Mouse (Mus musculus): ENCODE results near the gene Mpi. TPM values are rescaled to one million over a fixed set of nuclear protein-coding genes. Genes with fewer than 3 reads are reported as not detected.

Gene Mpi
- polyA plus RNA-seq, 1 experiment = 17.8 TPM

GRCm38 (mm10) chr9:57549186-57549585, 3.4 kb downstream of the Mpi start:
- no peak overlapping the region for H3K27ac ChIP-seq (ENCODE audit: insufficient read depth, low read depth, low read length)
- TF ChIP-seq POLR2A (IDR thresholded peaks at IDR 0.05; ENCODE audit: borderline replicate concordance, low read depth, low read length) = no peak
- no peak for TF ChIP-seq CTCF (IDR thresholded peaks at IDR 0.05; ENCODE audit: low read depth, low read length)
- peaks cover 9% of the 10 kb centered on the region for H3K4me1 ChIP-seq (ENCODE audit: control insufficient read depth, insufficient read depth, low read length)
- no peak overlapping the region for H3K4me3 ChIP-seq (ENCODE audit: insufficient read depth, low read length)

GRCm38 (mm10) chr9:57547869-57548268, 4.7 kb downstream of the Mpi start:
- Histone ChIP-seq H3K27ac (ENCODE audit: insufficient read depth, low read depth, low read length) (no peak overlapping the region), H3K4me3 (ENCODE audit: insufficient read depth, low read length) (no peak overlapping the region), H3K4me1 (ENCODE audit: control insufficient read depth, insufficient read depth, low read length) (peaks cover 6% of the 10 kb centered on the region)
- no peak for TF ChIP-seq CTCF (IDR thresholded peaks at IDR 0.05; ENCODE audit: low read depth, low read length)
- TF ChIP-seq POLR2A (IDR thresholded peaks at IDR 0.05; ENCODE audit: borderline replicate concordance, low read depth, low read length) = no peak

DNA sequence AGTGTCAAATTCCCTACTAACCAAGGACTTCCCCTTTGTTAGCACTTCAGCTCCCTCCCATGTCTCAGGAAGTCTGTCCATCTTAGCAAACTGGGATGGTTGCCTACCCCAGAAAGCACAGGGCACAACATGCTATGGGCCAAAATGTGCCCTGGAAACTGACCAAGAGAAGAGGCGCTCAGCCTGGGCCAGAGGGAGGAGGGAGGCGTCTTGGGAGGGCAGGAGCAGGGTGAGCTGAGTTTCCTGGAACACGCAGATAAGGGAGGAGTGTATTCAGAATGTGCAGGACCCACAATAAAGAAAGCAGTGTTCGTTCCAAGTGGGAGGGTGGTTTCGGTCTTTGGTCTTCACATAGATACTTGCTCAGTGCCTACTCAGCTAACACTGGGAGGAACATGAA, 5.3 kb downstream of the Mpi start:
- H3K27ac ChIP-seq (ENCODE audit: insufficient read depth, low read depth, low read length) = no peak overlapping the region
- no peak overlapping the region for H3K4me3 ChIP-seq (ENCODE audit: insufficient read depth, low read length)
- H3K4me1 ChIP-seq (ENCODE audit: control insufficient read depth, insufficient read depth, low read length) = peaks cover 6% of the 10 kb centered on the region
- TF ChIP-seq CTCF (IDR thresholded peaks at IDR 0.05; ENCODE audit: low read depth, low read length) (no peak), POLR2A (IDR thresholded peaks at IDR 0.05; ENCODE audit: borderline replicate concordance, low read depth, low read length) (no peak)

GRCm38 (mm10) chr9:57543951-57544350, 8.6 kb downstream of the Mpi start:
- Histone ChIP-seq H3K27ac (ENCODE audit: insufficient read depth, low read depth, low read length) (no peak overlapping the region), H3K4me1 (ENCODE audit: control insufficient read depth, insufficient read depth, low read length) (peaks cover 4% of the 10 kb centered on the region; the same call in 1 of the 2 replicates), H3K4me3 (ENCODE audit: insufficient read depth, low read length) (no peak overlapping the region)
- TF ChIP-seq POLR2A (IDR thresholded peaks at IDR 0.05; ENCODE audit: borderline replicate concordance, low read depth, low read length) = no peak

DNA sequence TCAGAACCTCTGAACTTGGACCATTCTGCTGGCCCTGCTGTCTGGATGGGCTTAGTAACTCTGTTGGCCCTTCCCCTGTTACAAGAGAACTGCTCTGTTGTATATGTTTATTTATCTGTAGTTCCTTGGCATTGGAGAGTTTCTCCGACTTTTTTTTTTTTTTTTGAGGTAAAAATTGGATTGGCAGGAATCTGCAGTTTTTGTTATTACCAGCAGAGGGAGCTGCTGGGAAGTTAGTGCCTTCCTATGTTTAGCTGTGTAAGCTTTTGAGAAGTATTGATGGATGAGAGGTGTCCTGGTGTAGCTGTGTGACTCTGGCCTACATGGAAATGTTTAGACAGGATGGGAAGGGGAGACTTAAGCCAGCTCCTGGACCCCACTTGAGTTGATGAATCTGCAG, 11.3 kb downstream of the Mpi start:
- no peak for TF ChIP-seq POLR2A (IDR thresholded peaks at IDR 0.05; ENCODE audit: borderline replicate concordance, low read depth, low read length)
- TF ChIP-seq CTCF (IDR thresholded peaks at IDR 0.05; ENCODE audit: low read depth, low read length) = no peak
- Histone ChIP-seq H3K4me1 (ENCODE audit: control insufficient read depth, insufficient read depth, low read length) (peaks cover 12% of the 10 kb centered on the region; the same call in 1 of the 2 replicates), H3K27ac (ENCODE audit: insufficient read depth, low read depth, low read length) (no peak overlapping the region), H3K4me3 (ENCODE audit: insufficient read depth, low read length) (no peak overlapping the region)

- H3K4me1 ChIP-seq (ENCODE audit: control insufficient read depth, insufficient read depth, low read length) = peaks cover 12% of the 10 kb centered on the region; the same call in 1 of the 2 replicates
- no peak overlapping the region for H3K4me3 ChIP-seq (ENCODE audit: insufficient read depth, low read length)
- H3K27ac ChIP-seq (ENCODE audit: insufficient read depth, low read depth, low read length) = no peak overlapping the region
- TF ChIP-seq POLR2A (IDR thresholded peaks at IDR 0.05; ENCODE audit: borderline replicate concordance, low read depth, low read length) (no peak), CTCF (IDR thresholded peaks at IDR 0.05; ENCODE audit: low read depth, low read length) (no peak)
Measured at GRCm38 (mm10) chr9:57539550-57539949, 13.0 kb downstream of the Mpi start.

GRCm38 (mm10) chr9:57537728-57538181, 14.8 kb downstream of the Mpi start:
- peaks cover 16% of the 10 kb centered on the region for H3K4me1 ChIP-seq (ENCODE audit: control insufficient read depth, insufficient read depth, low read length)
- H3K4me3 ChIP-seq (ENCODE audit: insufficient read depth, low read length) = peak overlapping the region; percentile 90
- H3K27ac ChIP-seq (ENCODE audit: insufficient read depth, low read depth, low read length) = peak overlapping the region; percentile 84
- TF ChIP-seq POLR2A (IDR thresholded peaks at IDR 0.05; ENCODE audit: borderline replicate concordance, low read depth, low read length) = no peak
- no peak for TF ChIP-seq CTCF (IDR thresholded peaks at IDR 0.05; ENCODE audit: low read depth, low read length)

DNA sequence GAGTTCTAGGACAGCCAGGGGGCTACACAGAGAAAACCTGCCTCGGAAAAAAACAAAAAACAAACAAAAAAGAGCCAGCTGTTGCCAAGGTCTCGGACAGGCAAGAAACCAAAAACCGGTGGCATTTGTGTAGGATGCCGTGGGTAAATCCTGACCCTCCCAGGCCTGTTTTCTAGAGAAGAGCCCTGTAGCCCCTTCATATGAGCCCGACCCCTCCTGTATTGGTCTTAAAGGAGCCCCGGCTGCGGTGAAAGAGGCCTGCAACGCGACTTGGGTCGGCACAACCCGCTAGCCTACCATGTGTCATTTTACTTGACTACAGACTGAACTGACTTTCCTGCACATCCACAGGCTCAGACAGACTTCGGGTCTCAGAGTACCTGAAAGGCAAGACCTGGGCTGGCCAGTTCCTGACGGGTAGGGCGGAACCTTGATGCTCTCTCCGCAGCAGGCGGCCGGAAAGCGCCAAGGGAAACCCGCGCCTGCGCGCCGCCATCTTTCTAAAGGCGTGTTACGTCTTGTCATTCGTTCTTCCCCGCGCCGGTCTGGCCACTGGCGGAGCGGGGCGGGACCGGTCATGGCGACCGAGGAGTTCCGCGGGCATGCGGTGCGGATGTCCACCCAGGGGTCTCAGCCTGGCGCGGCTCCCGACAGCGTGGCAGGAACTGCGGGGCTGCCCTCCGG, 15.4 kb downstream of the Mpi start, which contains the start of gene Fam219b:
TSS of gene Fam219b (plus strand) at position 485 of the 684 bp plus-strand sequence.
- TF ChIP-seq POLR2A (IDR thresholded peaks at IDR 0.05; ENCODE audit: borderline replicate concordance, low read depth, low read length) (no peak), CTCF (IDR thresholded peaks at IDR 0.05; ENCODE audit: low read depth, low read length) (no peak)

GRCm38 (mm10) chr9:57536362-57536761, 16.2 kb downstream of the Mpi start:
- Histone ChIP-seq H3K4me3 (ENCODE audit: insufficient read depth, low read length) (peak overlapping the region; percentile 90), H3K27ac (ENCODE audit: insufficient read depth, low read depth, low read length) (no peak overlapping the region), H3K4me1 (ENCODE audit: control insufficient read depth, insufficient read depth, low read length) (peaks cover 21% of the 10 kb centered on the region)
- TF ChIP-seq POLR2A (IDR thresholded peaks at IDR 0.05; ENCODE audit: borderline replicate concordance, low read depth, low read length) (no peak), CTCF (IDR thresholded peaks at IDR 0.05; ENCODE audit: low read depth, low read length) (no peak)

More for the DNA sequence above, 15.4 kb downstream of the Mpi start, which contains the start of gene Fam219b:
- Histone ChIP-seq H3K4me3 (ENCODE audit: insufficient read depth, low read length) (peak within 1 kb of the TSS; percentile 90), H3K4me1 (ENCODE audit: control insufficient read depth, insufficient read depth, low read length) (peaks cover 19% of the 10 kb centered on the region), H3K27ac (ENCODE audit: insufficient read depth, low read depth, low read length) (peak within 1 kb of the TSS; percentile 84)

GRCm38 (mm10) chr9:57531946-57532345, 20.6 kb downstream of the Mpi start:
- Histone ChIP-seq H3K4me1 (ENCODE audit: control insufficient read depth, insufficient read depth, low read length) (peaks cover 19% of the 10 kb centered on the region), H3K4me3 (ENCODE audit: insufficient read depth, low read length) (no peak overlapping the region), H3K27ac (ENCODE audit: insufficient read depth, low read depth, low read length) (no peak overlapping the region)
- TF ChIP-seq POLR2A (IDR thresholded peaks at IDR 0.05; ENCODE audit: borderline replicate concordance, low read depth, low read length) (no peak), CTCF (IDR thresholded peaks at IDR 0.05; ENCODE audit: low read depth, low read length) (no peak)
